Mouse (Mus musculus) embryonic facial prominence, embryonic 14.5 days (tissue): ENCODE results near the gene Gm17655. TPM values are rescaled to one million over a fixed set of nuclear protein-coding genes. Genes with fewer than 3 reads are reported as not detected.

Experiments
- ATAC-seq: fragments of 200-750 bp; cut with Nextera tagmentation; 2 replicates; pipeline ENCODE4 v1.8.0; 2017; ENCODE audit warnings: low read depth, moderate number of reproducible peaks, moderate TSS enrichment
- DNase-seq: peaks from one replicate; pipeline ENCODE4 v3.0.0-alpha.2; 2015; ENCODE audit warnings: low spot score
- H3K27ac ChIP-seq: fragments of 300-500 bp; sonication (generic); replicated peaks from 2 replicates; pipeline ENCODE4 v1.5.1; 2014; ENCODE audit warnings: low read depth, mild to moderate bottlenecking, low read length, moderate library complexity
- H3K27me3 ChIP-seq: fragments of 300-500 bp; sonication (generic); replicated peaks from 2 replicates; pipeline ENCODE4 v1.6.1; 2014; ENCODE audit warnings: low read length; ENCODE audit not compliant: control insufficient read depth, insufficient read depth
- H3K36me3 ChIP-seq: fragments of 300-500 bp; sonication (generic); 2 replicates; pipeline ENCODE4 v1.6.1; 2014; ENCODE audit warnings: low read length, mixed read lengths; ENCODE audit not compliant: control insufficient read depth, insufficient read depth
- H3K4me1 ChIP-seq: fragments of 300-500 bp; sonication (generic); 2 replicates; pipeline ENCODE4 v1.6.1; 2014; ENCODE audit warnings: antibody characterized with exemption, low read length; ENCODE audit not compliant: control insufficient read depth, insufficient read depth
- H3K4me2 ChIP-seq: fragments of 300-500 bp; sonication (generic); 2 replicates; pipeline ENCODE4 v1.6.1; 2014; ENCODE audit warnings: low read depth, mild to moderate bottlenecking, low read length, moderate library complexity, mixed read lengths
- H3K4me3 ChIP-seq: fragments of 300-500 bp; sonication (generic); 2 replicates; pipeline ENCODE4 v1.5.1; 2014; ENCODE audit warnings: low read depth, mild to moderate bottlenecking, low read length
- H3K9ac ChIP-seq: fragments of 300-500 bp; sonication (generic); 2 replicates; pipeline ENCODE4 v1.6.1; 2014; ENCODE audit warnings: low read depth, mild to moderate bottlenecking, low read length, moderate library complexity, mixed read lengths
- H3K9me3 ChIP-seq: fragments of 300-500 bp; sonication (generic); 2 replicates; pipeline ENCODE4 v1.6.1; 2016; ENCODE audit warnings: low read length; ENCODE audit not compliant: control insufficient read depth
- WGBS: fragments of 180-500 bp; shearing (Covaris S2); extraction: QIAGEN DNeasy Blood & Tissue Kit; methylation state at CpG from one replicate; pipeline ENCODE4 v1.1.7; 2014; 5-methylcytosine and 5-hydroxymethylcytosine counted together
- polyA plus RNA-seq: library from polyadenylated mRNA; unstranded; fragments of >200 nt; fragmentation: Nextera tagmentation; extraction: Ambion mirVana; gene quantifications from 2 replicates; pipeline ENCODE4 v1.2.1, GENCODE M21; 2014

Gene Gm17655
- polyA plus RNA-seq, 1 experiment from 2014 or later = 2.1 TPM

GRCm38 (mm10) chr5:110103901-110104615 lies 31.7 kb upstream of the Gm17655 start:
- no peaks in the 10 kb centered on the region for H3K27me3 ChIP-seq

GRCm38 (mm10) chr5:110102853-110103625 lies 30.7 kb upstream of the Gm17655 start:
- 96% methylated on average over 19 of the region's 19 CpGs for WGBS
- no peak overlapping the region for H3K9ac ChIP-seq
- no peak for ATAC-seq

More at GRCm38 (mm10) chr5:110103901-110104615, 31.7 kb upstream of the Gm17655 start:
- no peak for DNase-seq
- no peak for ATAC-seq
- Histone ChIP-seq H3K9ac (no peak overlapping the region), H3K4me1 (peaks cover 32% of the 10 kb centered on the region), H3K4me3 (no peak overlapping the region), H3K4me2 (no peak overlapping the region), H3K36me3 (peaks cover 40% of the 10 kb centered on the region), H3K27ac (no peak overlapping the region), H3K9me3 (no peaks in the 10 kb centered on the region)
- WGBS = 96% methylated on average over 20 of the region's 27 CpGs

GRCm38 (mm10) chr5:110102429-110102828 lies 30.1 kb upstream of the Gm17655 start:
- Histone ChIP-seq H3K4me3 (no peak overlapping the region), H3K9me3 (no peaks in the 10 kb centered on the region), H3K27me3 (no peaks in the 10 kb centered on the region), H3K27ac (no peak overlapping the region), H3K9ac (no peak overlapping the region), H3K36me3 (peaks cover 40% of the 10 kb centered on the region), H3K4me2 (peak overlapping the region; percentile 75; the same call in 1 of the 2 replicates), H3K4me1 (peaks cover 32% of the 10 kb centered on the region)
- no peak for ATAC-seq
- no peak for DNase-seq
- WGBS = 91% methylated on average over 13 of the region's 13 CpGs

More at GRCm38 (mm10) chr5:110102853-110103625, 30.7 kb upstream of the Gm17655 start:
- H3K9me3 ChIP-seq = no peaks in the 10 kb centered on the region
- no peak overlapping the region for H3K27ac ChIP-seq
- peaks cover 40% of the 10 kb centered on the region for H3K36me3 ChIP-seq
- H3K4me1 ChIP-seq = peaks cover 32% of the 10 kb centered on the region
- no peaks in the 10 kb centered on the region for H3K27me3 ChIP-seq
- DNase-seq = no peak
- H3K4me3 ChIP-seq = no peak overlapping the region
- no peak overlapping the region for H3K4me2 ChIP-seq

GRCm38 (mm10) chr5:110101716-110102347 lies 29.5 kb upstream of the Gm17655 start:
- Histone ChIP-seq H3K4me1 (peaks cover 30% of the 10 kb centered on the region), H3K27ac (no peak overlapping the region), H3K36me3 (peaks cover 40% of the 10 kb centered on the region), H3K9me3 (no peaks in the 10 kb centered on the region), H3K4me3 (peak overlapping the region; percentile 35), H3K4me2 (peak overlapping the region; percentile 75), H3K9ac (peak overlapping the region; percentile 19; the same call in 1 of the 2 replicates), H3K27me3 (no peaks in the 10 kb centered on the region)
- 15% methylated on average over 29 of the region's 34 CpGs for whole genome bisulfite sequencing
- ATAC-seq (0 out of 2 replicates have a peak, but pooled peaks have one; percentile 14), DNase-seq (peak; percentile 41)

- peaks cover 33% of the 10 kb centered on the region for H3K36me3 ChIP-seq
- peak overlapping the region; percentile 19; the same call in 1 of the 2 replicates for H3K9ac ChIP-seq
- ATAC-seq (no peak), DNase-seq (peak; percentile 51)
- peak overlapping the region; percentile 75 for H3K4me2 ChIP-seq
- H3K9me3 ChIP-seq = no peaks in the 10 kb centered on the region
- no peaks in the 10 kb centered on the region for H3K27me3 ChIP-seq
- 2% methylated on average over 31 of the region's 37 CpGs for WGBS
- peak overlapping the region; percentile 35 for H3K4me3 ChIP-seq
- no peak overlapping the region for H3K27ac ChIP-seq
- peaks cover 26% of the 10 kb centered on the region for H3K4me1 ChIP-seq
These were observed 28.8 kb upstream of the Gm17655 start for GRCm38 (mm10) chr5:110100921-110101631.

- Histone ChIP-seq H3K9ac (no peak within 1 kb of the TSS; the same call in 1 of the 2 replicates), H3K4me3 (peak within 1 kb of the TSS; percentile 35), H3K4me1 (peaks cover 26% of the 10 kb centered on the region), H3K27me3 (no peaks in the 10 kb centered on the region), H3K9me3 (no peaks in the 10 kb centered on the region), H3K27ac (no peak within 1 kb of the TSS; the same call in 1 of the 2 replicates), H3K4me2 (peak within 1 kb of the TSS; percentile 75), H3K36me3 (peaks cover 22% of the 10 kb centered on the region)
- ATAC-seq (peak; percentile 27; the same call in 1 of the 2 replicates), DNase-seq (peak; percentile 69)
- WGBS = 5% methylated on average over 24 of the region's 25 CpGs
These were observed 27.6 kb upstream of the Gm17655 start, which contains the start of gene Plcxd1 for GRCm38 (mm10) chr5:110099656-110100580. Plcxd1 (plus strand) TSS chr5:110099969.

GRCm38 (mm10) chr5:110098991-110099477 lies 26.7 kb upstream of the Gm17655 start:
- Histone ChIP-seq H3K4me2 (no peak overlapping the region), H3K4me1 (peaks cover 26% of the 10 kb centered on the region), H3K9ac (no peak overlapping the region), H3K27ac (no peak overlapping the region; the same call in 1 of the 2 replicates), H3K36me3 (peaks cover 13% of the 10 kb centered on the region), H3K9me3 (no peaks in the 10 kb centered on the region), H3K4me3 (no peak overlapping the region), H3K27me3 (no peaks in the 10 kb centered on the region)
- DNase-seq (peak; percentile 58), ATAC-seq (peak; percentile 8; the same call in 1 of the 2 replicates)
- WGBS = 27% methylated on average over 1 of the region's 1 CpGs
